Mouse (Mus musculus): ENCODE data around the gene Bmpr1a.

The Bmpr1a gene

GRCm38 (mm10) chr14:34503325-34503647 lies at the start of gene Bmpr1a:
Gene Bmpr1a, minus strand, starts transcription at chr14:34503341.
- DNase-seq (ENCODE audit: low read depth, low spot score) = peak; percentile 56

GRCm38 (mm10) chr14:34552226-34552625 lies 49.1 kb upstream of the Bmpr1a start:
- DNase-seq (ENCODE audit: low read depth, low spot score) = no peak

- DNase-seq (ENCODE audit: low read depth, low spot score) = peak; percentile 71
Measured at GRCm38 (mm10) chr14:34549004-34549671, 46.0 kb upstream of the Bmpr1a start.

DNA sequence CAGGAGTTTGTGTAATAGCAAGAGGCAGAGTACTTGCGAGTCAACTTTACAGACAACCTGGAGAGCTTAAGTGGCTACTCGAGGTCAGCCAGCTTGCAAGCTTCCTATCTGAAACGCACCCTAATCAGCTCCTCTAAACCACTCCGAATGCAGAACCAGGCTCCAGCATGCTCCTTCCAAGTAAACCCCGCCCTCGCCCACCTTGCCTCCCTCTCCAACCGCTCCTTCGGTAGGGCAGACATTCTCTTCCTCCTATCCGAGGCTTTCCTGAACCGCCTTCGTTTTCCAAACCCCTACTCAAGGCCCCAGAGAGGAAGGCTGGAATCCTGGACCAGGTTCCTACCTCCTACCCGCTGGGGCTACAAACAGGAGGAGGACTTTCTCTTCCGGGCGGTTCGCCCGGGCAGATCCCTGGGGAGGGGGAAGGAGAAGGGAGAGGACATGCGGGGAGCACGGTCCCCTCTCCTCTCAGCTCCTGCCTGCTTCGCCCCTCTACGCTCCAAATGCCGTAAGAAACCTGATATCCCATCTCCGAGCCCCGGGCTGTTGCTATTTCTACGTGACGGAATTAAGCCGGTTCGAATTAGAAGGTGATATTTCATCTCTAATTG lies 45.4 kb upstream of the Bmpr1a start:
- DNase-seq (ENCODE audit: low read depth, low spot score) = peak; percentile 56

GRCm38 (mm10) chr14:34544545-34544944 lies 41.4 kb upstream of the Bmpr1a start:
- no peak for DNase-seq (ENCODE audit: low read depth, low spot score)

- DNase-seq (ENCODE audit: low read depth, low spot score) = no peak
Measured at GRCm38 (mm10) chr14:34544001-34544400, 40.9 kb upstream of the Bmpr1a start.

DNA sequence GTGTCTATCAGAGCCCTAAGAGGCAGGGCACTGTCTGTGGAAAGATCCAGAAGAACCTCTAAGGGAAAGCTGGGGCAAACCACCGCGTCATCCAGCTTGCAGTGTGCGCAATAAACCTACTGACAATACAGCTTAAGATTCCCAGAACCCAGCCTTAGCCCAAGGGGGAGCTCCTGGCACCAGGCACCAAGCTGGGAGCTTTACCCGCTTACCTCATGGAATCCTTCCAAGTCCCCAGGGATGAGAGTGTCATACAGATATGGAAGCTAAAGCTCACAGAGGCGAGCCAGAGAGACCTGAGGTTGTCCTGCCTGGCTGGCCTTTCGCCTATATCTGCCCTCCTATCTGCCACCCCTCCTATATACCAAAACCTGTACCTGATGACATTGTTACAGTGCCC lies 40.5 kb upstream of the Bmpr1a start:
- no peak for DNase-seq (ENCODE audit: low read depth, low spot score)

- DNase-seq (ENCODE audit: low read depth, low spot score) = no peak
Measured at GRCm38 (mm10) chr14:34541896-34542295, 38.8 kb upstream of the Bmpr1a start.

DNA sequence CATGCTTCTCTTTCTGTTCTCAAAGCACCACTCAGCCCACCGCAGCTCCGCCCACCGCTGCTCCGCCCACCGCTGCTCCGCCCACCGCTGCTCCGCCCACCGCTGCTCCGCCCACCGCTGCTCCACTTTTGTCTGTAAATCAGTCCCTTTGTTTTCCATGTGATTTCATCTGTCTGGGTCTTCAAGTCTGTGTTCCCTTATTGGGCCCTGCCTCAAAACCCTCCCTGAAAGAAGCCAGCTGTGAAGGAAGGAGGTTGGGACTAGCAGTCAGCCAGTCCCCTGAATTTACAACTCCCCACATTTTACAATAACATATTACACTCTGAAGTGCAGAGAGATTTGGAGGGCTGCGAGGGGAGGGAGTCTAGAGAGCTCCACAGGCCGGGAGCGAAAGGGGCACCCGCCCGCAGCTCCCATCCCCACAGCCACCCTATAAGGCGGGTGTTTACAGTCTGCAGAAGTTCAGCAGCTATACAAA lies 37.6 kb upstream of the Bmpr1a start:
- no peak for DNase-seq (ENCODE audit: low read depth, low spot score)

DNA sequence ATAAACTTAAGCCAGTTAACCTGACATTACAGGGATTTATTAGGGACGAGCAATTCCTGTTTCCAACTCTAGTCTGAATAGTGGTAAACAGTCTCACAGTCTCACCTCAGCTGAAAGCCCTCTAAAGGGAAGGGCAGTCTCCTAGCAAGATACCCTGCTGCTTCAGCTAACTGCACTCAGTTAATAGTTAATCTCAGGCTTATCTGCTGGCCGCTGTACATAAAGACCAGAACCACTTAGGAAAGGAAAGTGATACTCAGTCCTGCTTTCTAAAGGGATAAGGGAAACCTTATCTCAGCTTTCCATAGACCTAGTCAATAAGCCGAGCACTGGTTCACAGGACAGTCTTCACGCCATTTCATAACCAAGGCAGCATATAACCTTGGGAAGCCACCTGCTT lies 32.7 kb upstream of the Bmpr1a start:
- no peak for DNase-seq (ENCODE audit: low read depth, low spot score)

DNA sequence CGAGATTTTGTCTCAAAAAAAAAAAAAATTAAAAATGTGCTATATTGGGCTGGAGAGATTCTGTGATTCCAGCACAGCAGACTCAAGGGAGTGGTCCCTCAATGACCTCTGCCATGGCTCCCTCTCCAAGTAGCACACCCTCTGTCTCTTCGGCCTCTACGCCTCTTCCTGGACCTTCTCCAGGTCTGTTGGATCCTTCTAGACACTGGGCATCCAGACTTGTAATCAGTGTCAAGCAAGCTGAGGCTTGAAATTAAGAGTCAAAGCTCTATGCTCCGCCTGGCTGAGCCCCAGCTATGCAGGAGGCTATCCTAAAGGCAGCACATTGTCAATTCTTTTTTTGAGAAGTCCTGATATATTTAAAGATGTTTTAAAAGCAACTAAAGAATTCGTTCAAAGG lies 30.4 kb upstream of the Bmpr1a start:
- no peak for DNase-seq (ENCODE audit: low read depth, low spot score)

GRCm38 (mm10) chr14:34532536-34532935 lies 29.4 kb upstream of the Bmpr1a start:
- no peak for DNase-seq (ENCODE audit: low read depth, low spot score)

DNA sequence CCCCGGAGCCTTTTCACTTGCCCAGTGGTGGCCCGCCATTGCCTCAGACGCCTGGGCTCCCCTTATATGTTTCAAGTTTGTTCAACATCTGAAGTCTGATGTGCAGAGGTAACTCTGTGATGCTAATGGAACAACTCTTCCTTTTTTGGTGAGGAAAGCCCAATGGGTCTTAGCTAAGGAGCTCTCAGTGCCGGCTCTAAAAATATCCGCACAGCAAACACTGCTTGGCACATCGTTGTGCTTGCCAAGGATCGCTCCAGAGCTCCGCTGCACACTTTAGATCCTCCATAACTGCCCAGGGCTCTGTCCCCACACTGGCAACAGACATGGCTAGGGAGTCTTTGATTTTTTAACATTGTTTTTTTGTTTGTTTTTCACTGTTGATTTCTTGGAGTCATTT lies 25.7 kb upstream of the Bmpr1a start:
- no peak for DNase-seq (ENCODE audit: low read depth, low spot score)

GRCm38 (mm10) chr14:34522701-34523100 lies 19.6 kb upstream of the Bmpr1a start, which contains the start of gene 9230112D13Rik:
Gene 9230112D13Rik, minus strand, starts transcription at chr14:34522801.
- no peak for DNase-seq (ENCODE audit: low read depth, low spot score)

- no peak for DNase-seq (ENCODE audit: low read depth, low spot score)
Measured at GRCm38 (mm10) chr14:34517959-34518544, 14.9 kb upstream of the Bmpr1a start.

DNA sequence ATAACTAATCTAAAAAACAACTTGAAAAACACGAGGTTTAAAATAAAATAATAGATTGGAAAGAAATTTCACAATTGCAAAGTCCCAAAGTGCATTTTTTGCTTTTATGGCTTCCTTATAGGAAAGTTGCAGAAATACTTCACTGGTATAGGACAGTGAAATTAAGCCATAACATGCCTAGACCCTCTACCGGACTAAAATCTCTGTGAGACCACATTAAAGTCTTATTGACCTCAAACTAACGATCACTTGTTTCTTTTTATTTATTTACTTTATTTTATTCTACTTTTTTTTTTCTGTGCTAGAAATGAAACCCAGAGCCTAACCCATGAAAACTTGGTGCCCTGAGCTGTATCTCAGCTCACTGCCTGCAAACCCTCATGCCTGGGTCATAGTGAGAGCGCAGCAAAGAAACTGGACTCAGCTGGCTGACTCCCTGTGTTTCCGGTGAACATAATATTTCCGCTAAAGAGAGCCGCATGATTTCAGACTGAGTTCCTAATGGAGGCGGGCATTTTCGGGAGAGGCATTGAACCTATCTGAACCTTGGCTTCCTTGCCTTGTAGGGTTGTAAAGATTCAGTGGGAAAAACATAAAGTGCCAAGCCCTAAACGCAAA lies 13.9 kb upstream of the Bmpr1a start:
- no peak for DNase-seq (ENCODE audit: low read depth, low spot score)

DNA sequence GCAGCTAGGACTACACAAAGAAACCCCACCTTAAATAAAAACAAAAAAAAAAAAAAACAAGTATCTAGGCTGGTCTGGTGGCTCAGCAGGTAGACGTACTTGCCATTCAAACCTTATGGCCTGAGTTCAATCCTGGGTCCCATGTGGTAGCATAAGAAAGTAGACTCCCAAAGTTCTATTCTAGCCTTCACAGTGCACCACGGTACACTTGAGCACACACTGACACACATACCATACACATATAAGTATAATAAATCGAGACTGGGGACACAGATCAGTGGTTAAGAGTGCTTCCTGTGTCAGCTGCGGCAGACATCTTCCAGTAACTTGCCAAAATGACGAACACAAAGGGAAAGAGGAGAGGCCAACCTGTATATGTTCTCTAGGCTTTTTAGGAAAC lies 12.7 kb upstream of the Bmpr1a start:
- DNase-seq (ENCODE audit: low read depth, low spot score) = no peak

DNA sequence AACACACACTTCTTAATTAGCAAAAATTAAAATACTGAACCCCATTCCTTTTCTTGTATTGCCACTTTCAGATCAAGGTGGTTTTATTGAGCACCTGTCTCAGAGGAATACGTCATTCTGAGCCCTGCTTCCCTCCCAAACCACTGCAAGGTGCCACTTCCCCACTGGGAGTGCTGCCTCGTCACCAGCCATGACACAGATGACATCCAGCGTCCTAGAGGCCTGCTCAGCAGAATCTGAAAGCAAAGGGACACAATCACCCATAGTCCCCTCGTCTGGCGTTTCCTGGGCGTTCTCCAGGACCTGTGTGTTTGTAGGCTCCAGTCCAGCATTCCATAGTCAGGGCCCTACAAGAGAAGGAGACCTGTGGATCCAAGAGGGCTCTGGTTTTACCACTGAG lies 11.0 kb upstream of the Bmpr1a start:
- no peak for DNase-seq (ENCODE audit: low read depth, low spot score)

DNA sequence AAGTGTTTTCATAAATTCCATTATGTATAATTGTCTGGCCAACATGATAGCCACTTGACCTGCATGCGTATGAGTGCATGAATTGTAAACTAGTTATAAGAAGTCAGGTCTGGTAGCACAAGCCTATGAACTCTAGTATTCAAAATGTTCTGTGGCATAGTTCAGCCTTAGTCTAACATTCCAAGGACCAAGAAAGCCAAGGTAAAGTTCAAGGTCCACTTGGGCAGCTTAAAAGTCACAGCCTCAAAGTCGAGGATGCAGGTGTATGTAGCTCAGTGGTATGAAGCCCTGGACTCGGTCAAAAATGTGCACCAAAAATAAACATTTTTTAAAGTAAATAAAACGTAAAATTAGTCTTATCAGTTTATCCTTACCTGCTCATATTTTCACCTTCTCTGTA lies 9.5 kb upstream of the Bmpr1a start:
- no peak for DNase-seq (ENCODE audit: low read depth, low spot score)

DNA sequence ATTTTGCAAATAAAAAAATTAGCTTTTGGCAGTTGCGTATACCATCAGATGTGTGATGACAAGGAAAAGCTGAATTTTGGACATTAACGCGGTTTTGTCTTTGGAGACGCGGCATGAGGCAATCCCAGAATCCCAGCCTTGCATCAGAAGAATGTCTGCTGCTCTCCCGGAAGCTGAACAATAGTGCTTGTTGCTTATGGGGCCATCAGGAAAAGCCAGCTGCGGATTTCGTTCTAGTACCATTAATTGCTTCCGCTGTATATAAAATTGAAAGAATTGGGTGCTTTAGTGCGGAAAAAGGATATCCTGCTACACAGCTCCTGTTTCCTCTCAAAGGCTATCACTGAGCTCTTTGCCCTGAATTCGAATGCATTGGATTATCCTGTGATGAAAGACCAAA lies 8.8 kb upstream of the Bmpr1a start:
- DNase-seq (ENCODE audit: low read depth, low spot score) = no peak

- no peak for DNase-seq (ENCODE audit: low read depth, low spot score)
Measured at GRCm38 (mm10) chr14:34508842-34509439, 5.8 kb upstream of the Bmpr1a start.

DNA sequence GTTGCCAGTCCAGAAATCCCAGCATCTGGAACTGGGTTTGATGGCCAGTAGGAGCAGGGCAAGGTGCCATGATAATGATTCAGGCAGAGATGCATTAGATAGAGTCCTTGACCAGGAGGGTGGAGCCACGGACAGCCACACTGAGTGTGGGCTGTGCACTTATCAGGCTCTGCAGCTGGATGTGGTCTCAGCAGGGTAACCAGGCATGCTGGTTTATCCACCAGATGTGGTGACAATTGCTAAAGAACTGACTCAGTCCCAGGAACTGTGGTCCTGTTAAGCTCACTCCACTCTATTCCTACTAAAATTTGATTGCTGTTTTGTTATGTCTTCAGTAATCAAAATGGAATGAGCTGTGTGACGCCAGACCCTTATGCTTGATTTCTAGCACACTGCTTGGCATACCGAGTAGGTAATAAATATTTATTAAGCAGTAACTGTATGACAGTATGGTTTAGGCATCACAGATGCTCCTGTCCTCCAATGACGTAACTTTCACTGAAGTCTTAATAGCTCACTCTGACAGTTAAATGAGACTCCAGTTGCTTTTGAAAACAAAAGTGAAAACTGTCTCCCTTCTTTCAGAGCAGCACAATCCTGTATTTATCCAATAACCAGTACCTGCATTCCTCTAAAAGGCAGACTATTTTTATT lies 5.2 kb upstream of the Bmpr1a start:
- no peak for DNase-seq (ENCODE audit: low read depth, low spot score)

All from retina, adult 2 months (tissue).